Mouse (Mus musculus): ENCODE measurements at regions not wholly inside any gene's neighbourhood (a gene's known extent, or its start where the extent isn't known, plus 50 kb on each side); places are given as distances from the start of the nearest gene placed in this dataset.
A peak's percentile ranks its signal among the peaks of the same experiment; 100 is the strongest.

DNA sequence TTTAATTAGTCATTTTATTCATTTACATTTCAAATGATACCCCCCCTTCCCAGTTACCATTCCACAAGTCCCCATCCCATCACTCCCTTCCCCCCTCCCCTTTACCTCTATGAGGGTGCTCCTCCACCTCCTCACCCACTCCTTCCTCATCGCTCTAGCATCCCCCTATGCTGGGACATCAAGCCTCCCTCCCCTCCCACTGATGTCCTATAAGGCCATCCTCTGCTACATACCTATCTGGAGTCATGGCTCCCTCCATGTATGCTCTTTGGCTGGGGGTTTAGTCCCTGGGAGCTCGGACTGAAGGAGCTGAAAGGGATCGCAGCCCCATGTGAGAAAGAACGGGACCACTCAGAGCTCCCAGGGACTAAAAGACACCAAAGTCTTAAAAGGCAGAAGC lies 176.3 kb downstream of the Pros1 start:
- DNase-seq (ENCODE audit: low spot score) = no peak
- Histone ChIP-seq H3K27me3 (ENCODE audit: insufficient read depth, low read length) (no peaks in the 10 kb centered on the region), H3K4me2 (ENCODE audit: low read length) (no peak overlapping the region), H3K27ac (no peak overlapping the region), H3K4me3 (replicated peaks; ENCODE audit: low read depth, low read length) (no peak overlapping the region), H3K9ac (ENCODE audit: low read depth, low read length) (no peak overlapping the region), H3K9me3 (replicated peaks; ENCODE audit: low read length) (no peaks in the 10 kb centered on the region), H3K4me1 (replicated peaks; ENCODE audit: insufficient read depth, low read length) (no peaks in the 10 kb centered on the region), H3K36me3 (ENCODE audit: insufficient read depth, low read length) (no peaks in the 10 kb centered on the region)
- 84% methylated on average over 4 of the region's 4 CpGs for WGBS
- no peak for ATAC-seq (replicated peaks; ENCODE audit: low FRiP score, low read depth)
- TF ChIP-seq CTCF (IDR thresholded peaks at IDR 0.05; ENCODE audit: low read depth) = no peak

DNA sequence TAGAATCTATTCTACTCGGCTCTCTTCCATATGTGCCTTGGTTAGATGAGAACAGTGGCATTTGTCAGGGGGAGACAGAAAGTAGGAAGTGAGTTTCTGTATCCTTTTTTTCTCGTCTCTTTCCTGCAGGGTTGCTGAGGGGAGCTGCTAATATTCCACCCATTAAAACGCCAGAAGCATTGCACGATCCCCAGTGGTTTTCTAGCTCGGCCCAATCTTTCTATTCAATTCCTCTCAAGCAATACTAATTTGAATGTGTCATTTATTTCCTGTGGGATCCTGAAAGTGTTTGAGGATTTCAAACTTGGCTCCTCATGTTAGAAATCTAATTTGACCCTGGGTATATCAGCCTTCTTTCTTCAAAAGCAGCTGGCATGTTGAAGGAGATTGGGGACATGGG lies 176.9 kb downstream of the Pros1 start:
- 65% methylated on average over 5 of the region's 5 CpGs for WGBS
- no peak for DNase-seq (ENCODE audit: low spot score)
- no peaks in the 10 kb centered on the region for H3K9me3 ChIP-seq (replicated peaks; ENCODE audit: low read length)
- no peak overlapping the region for H3K4me3 ChIP-seq (replicated peaks; ENCODE audit: low read depth, low read length)
- no peaks in the 10 kb centered on the region for H3K4me1 ChIP-seq (replicated peaks; ENCODE audit: insufficient read depth, low read length)
- H3K27ac ChIP-seq = no peak overlapping the region
- no peak for TF ChIP-seq CTCF (IDR thresholded peaks at IDR 0.05; ENCODE audit: low read depth)
- no peaks in the 10 kb centered on the region for H3K27me3 ChIP-seq (ENCODE audit: insufficient read depth, low read length)
- no peaks in the 10 kb centered on the region for H3K36me3 ChIP-seq (ENCODE audit: insufficient read depth, low read length)
- no peak for ATAC-seq (replicated peaks; ENCODE audit: low FRiP score, low read depth)
- no peak overlapping the region for H3K4me2 ChIP-seq (ENCODE audit: low read length)
- H3K9ac ChIP-seq (ENCODE audit: low read depth, low read length) = no peak overlapping the region

DNA sequence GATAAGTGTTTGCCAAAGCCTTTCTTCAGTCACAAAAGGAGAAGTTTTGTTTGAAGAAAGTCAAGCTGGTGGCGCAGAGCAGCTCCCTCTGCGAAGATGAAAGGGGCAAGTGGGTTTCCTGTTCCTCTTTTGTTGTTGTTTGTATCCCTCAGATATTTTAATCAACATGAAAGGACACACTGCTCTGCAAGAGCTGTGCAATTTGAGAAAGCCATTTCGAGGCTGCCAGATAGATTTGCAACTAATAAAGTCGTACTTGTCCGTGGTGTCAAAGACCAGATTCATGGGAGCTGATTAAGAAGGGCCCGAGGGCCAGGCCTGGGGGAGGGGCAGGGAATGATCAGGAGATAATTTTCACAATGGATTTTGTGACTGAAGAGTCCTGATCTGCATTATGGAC lies 177.7 kb downstream of the Pros1 start:
- ATAC-seq (replicated peaks; ENCODE audit: low FRiP score, low read depth) = no peak
- no peaks in the 10 kb centered on the region for H3K36me3 ChIP-seq (ENCODE audit: insufficient read depth, low read length)
- DNase-seq (ENCODE audit: low spot score) = no peak
- H3K4me3 ChIP-seq (replicated peaks; ENCODE audit: low read depth, low read length) = no peak overlapping the region
- no peak overlapping the region for H3K4me2 ChIP-seq (ENCODE audit: low read length)
- H3K9me3 ChIP-seq (replicated peaks; ENCODE audit: low read length) = no peaks in the 10 kb centered on the region
- H3K9ac ChIP-seq (ENCODE audit: low read depth, low read length) = no peak overlapping the region
- H3K4me1 ChIP-seq (replicated peaks; ENCODE audit: insufficient read depth, low read length) = no peaks in the 10 kb centered on the region
- WGBS = 25% methylated on average over 6 of the region's 6 CpGs
- no peak overlapping the region for H3K27ac ChIP-seq
- no peaks in the 10 kb centered on the region for H3K27me3 ChIP-seq (ENCODE audit: insufficient read depth, low read length)
- no peak for TF ChIP-seq CTCF (IDR thresholded peaks at IDR 0.05; ENCODE audit: low read depth)

DNA sequence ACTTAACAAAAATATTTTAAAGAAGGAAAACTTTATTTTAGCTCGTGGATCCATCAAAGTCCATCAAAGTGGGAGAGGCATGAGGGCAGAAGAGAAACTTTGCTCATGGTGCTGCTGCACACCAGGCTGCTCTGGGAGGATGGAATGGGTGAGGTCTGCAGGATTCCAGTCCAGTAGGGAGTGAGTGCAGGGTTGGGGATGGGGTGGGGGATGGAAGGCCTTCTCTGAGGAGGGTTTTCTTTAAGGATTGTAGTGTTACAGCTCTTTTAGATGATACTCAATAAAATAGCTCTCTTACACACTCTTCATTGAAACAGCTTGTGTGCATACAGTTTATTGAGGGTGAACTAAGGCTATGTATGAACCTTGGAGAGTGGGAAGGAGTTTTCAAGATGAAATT lies 195.0 kb downstream of the Pros1 start:
- WGBS = 82% methylated on average over 1 of the region's 1 CpGs
- no peaks in the 10 kb centered on the region for H3K4me1 ChIP-seq (replicated peaks; ENCODE audit: insufficient read depth, low read length)
- no peak overlapping the region for H3K4me2 ChIP-seq (ENCODE audit: low read length)
- H3K36me3 ChIP-seq (ENCODE audit: insufficient read depth, low read length) = no peaks in the 10 kb centered on the region
- H3K27me3 ChIP-seq (ENCODE audit: insufficient read depth, low read length) = no peaks in the 10 kb centered on the region
- no peaks in the 10 kb centered on the region for H3K9me3 ChIP-seq (replicated peaks; ENCODE audit: low read length)
- no peak overlapping the region for H3K9ac ChIP-seq (ENCODE audit: low read depth, low read length)
- ATAC-seq (replicated peaks; ENCODE audit: low FRiP score, low read depth) (no peak), DNase-seq (ENCODE audit: low spot score) (no peak)
- TF ChIP-seq CTCF (IDR thresholded peaks at IDR 0.05; ENCODE audit: low read depth) = no peak
- H3K4me3 ChIP-seq (replicated peaks; ENCODE audit: low read depth, low read length) = no peak overlapping the region
- no peak overlapping the region for H3K27ac ChIP-seq

- Histone ChIP-seq H3K27ac (no peak overlapping the region), H3K9me3 (replicated peaks; ENCODE audit: low read length) (no peaks in the 10 kb centered on the region), H3K4me1 (replicated peaks; ENCODE audit: insufficient read depth, low read length) (no peaks in the 10 kb centered on the region), H3K36me3 (ENCODE audit: insufficient read depth, low read length) (no peaks in the 10 kb centered on the region), H3K4me3 (replicated peaks; ENCODE audit: low read depth, low read length) (no peak overlapping the region), H3K4me2 (ENCODE audit: low read length) (no peak overlapping the region), H3K9ac (ENCODE audit: low read depth, low read length) (no peak overlapping the region), H3K27me3 (ENCODE audit: insufficient read depth, low read length) (no peaks in the 10 kb centered on the region)
- no peak for TF ChIP-seq CTCF (IDR thresholded peaks at IDR 0.05; ENCODE audit: low read depth)
- DNase-seq (ENCODE audit: low spot score) (no peak), ATAC-seq (replicated peaks; ENCODE audit: low FRiP score, low read depth) (no peak)
These were observed 208.8 kb downstream of the Pros1 start for GRCm38 (mm10) chr16:63062883-63063282.

- Histone ChIP-seq H3K27ac (no peak overlapping the region), H3K4me3 (replicated peaks; ENCODE audit: low read depth, low read length) (no peak overlapping the region), H3K4me1 (replicated peaks; ENCODE audit: insufficient read depth, low read length) (no peaks in the 10 kb centered on the region), H3K27me3 (ENCODE audit: insufficient read depth, low read length) (no peaks in the 10 kb centered on the region), H3K36me3 (ENCODE audit: insufficient read depth, low read length) (no peaks in the 10 kb centered on the region), H3K4me2 (ENCODE audit: low read length) (no peak overlapping the region), H3K9ac (ENCODE audit: low read depth, low read length) (no peak overlapping the region), H3K9me3 (replicated peaks; ENCODE audit: low read length) (no peaks in the 10 kb centered on the region)
- ATAC-seq (replicated peaks; ENCODE audit: low FRiP score, low read depth) (no peak), DNase-seq (ENCODE audit: low spot score) (no peak)
- TF ChIP-seq CTCF (IDR thresholded peaks at IDR 0.05; ENCODE audit: low read depth) = no peak
- WGBS = 74% methylated on average over 2 of the region's 2 CpGs
These were observed 215.9 kb downstream of the Pros1 start for GRCm38 (mm10) chr16:63069987-63070386.

- peak; percentile 16 for DNase-seq (ENCODE audit: low spot score)
- no peak for TF ChIP-seq CTCF (IDR thresholded peaks at IDR 0.05; ENCODE audit: low read depth)
- Histone ChIP-seq H3K4me2 (ENCODE audit: low read length) (no peak overlapping the region), H3K4me3 (replicated peaks; ENCODE audit: low read depth, low read length) (no peak overlapping the region), H3K4me1 (replicated peaks; ENCODE audit: insufficient read depth, low read length) (no peaks in the 10 kb centered on the region), H3K27me3 (ENCODE audit: insufficient read depth, low read length) (no peaks in the 10 kb centered on the region), H3K36me3 (ENCODE audit: insufficient read depth, low read length) (no peaks in the 10 kb centered on the region), H3K27ac (no peak overlapping the region), H3K9ac (ENCODE audit: low read depth, low read length) (no peak overlapping the region), H3K9me3 (replicated peaks; ENCODE audit: low read length) (no peaks in the 10 kb centered on the region)
- 51% methylated on average over 4 of the region's 4 CpGs for WGBS
- no peak for ATAC-seq (replicated peaks; ENCODE audit: low FRiP score, low read depth)
These were observed 221.7 kb downstream of the Pros1 start for GRCm38 (mm10) chr16:63075814-63076213.

Measured in kidney, postnatal 0 days (tissue).